ENCODE assay signal across 8 mouse cellular contexts in the genomic region with DNA sequence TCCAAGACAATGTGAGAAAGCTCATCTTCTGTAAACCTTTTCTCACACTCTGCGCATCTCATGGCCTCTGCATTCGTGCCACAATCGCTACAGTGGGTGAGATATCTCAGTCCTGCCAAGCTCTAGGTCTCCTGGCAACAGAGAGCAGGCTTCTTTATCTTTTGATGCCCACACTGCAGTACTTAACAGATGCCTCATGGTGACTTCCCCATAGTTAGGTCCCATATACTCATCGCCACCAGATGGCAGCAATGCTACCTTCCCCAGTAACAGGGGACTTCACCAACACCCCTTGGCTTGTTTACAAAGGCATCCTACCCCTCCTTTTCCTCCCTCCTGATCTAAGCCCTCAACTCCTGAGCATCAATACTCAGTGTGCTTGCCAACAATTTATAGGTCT.
DNase-seq lines count a peak whose midpoint lies in the region; ATAC-seq lines count a peak whose summit lies in the region.

No protein-coding gene starts in this region.

- no peak overlapping the region for H3K9ac ChIP-seq in intestine, embryonic 16.5 days (ENCODE audit: low read depth, low read length)
- H3K9ac ChIP-seq in midbrain, embryonic 12.5 days (replicated peaks): no peak overlapping the region

- H3K27me3 ChIP-seq in intestine, embryonic 16.5 days (replicated peaks; ENCODE audit: control insufficient read depth, insufficient read depth, low read length): no peaks in the 10 kb centered on the region
- no peaks in the 10 kb centered on the region for H3K27me3 ChIP-seq in midbrain, embryonic 12.5 days

- H3K4me2 ChIP-seq in intestine, embryonic 16.5 days (ENCODE audit: low read depth, low read length): no peak overlapping the region
- H3K4me2 ChIP-seq in midbrain, embryonic 12.5 days (replicated peaks): no peak overlapping the region

- H3K36me3 ChIP-seq in intestine, embryonic 16.5 days (ENCODE audit: control insufficient read depth, insufficient read depth, low read length): no peaks in the 10 kb centered on the region
- H3K36me3 ChIP-seq in midbrain, embryonic 12.5 days: no peaks in the 10 kb centered on the region

- WGBS in intestine, embryonic 16.5 days: 23% methylated on average over 4 of the region's 4 CpGs
- 26% methylated on average over 4 of the region's 4 CpGs for WGBS in midbrain, embryonic 12.5 days

- H3K4me3 ChIP-seq in intestine, embryonic 16.5 days (ENCODE audit: low read length): no peak overlapping the region
- H3K4me3 ChIP-seq in midbrain, embryonic 12.5 days: no peak overlapping the region

- H3K4me1 ChIP-seq in intestine, embryonic 16.5 days (ENCODE audit: control insufficient read depth, insufficient read depth, low read length): no peaks in the 10 kb centered on the region
- no peaks in the 10 kb centered on the region for H3K4me1 ChIP-seq in midbrain, embryonic 12.5 days

- peak; percentile 67 for ATAC-seq in frontal cortex, adult (ENCODE audit: low TSS enrichment)
- ATAC-seq in intestine, embryonic 16.5 days: peak; percentile 55; the same call in 1 of the 2 replicates
- peak; percentile 75 for ATAC-seq in midbrain, embryonic 12.5 days (ENCODE audit: low FRiP score, low read depth)

- H3K9me3 ChIP-seq in intestine, embryonic 16.5 days (ENCODE audit: control insufficient read depth, low read length): no peaks in the 10 kb centered on the region
- H3K9me3 ChIP-seq in midbrain, embryonic 12.5 days: no peaks in the 10 kb centered on the region

- no peak overlapping the region for H3K27ac ChIP-seq in intestine, embryonic 16.5 days (ENCODE audit: low read length)
- no peak overlapping the region for H3K27ac ChIP-seq in midbrain, embryonic 12.5 days (replicated peaks)

- DNase-seq in left cerebral cortex, adult 18-20 months (ENCODE audit: low spot score in 2 of 2): peak; percentile 20 to 41
- no peak for DNase-seq in left cerebral cortex, adult 11 months (ENCODE audit: low spot score)
- DNase-seq in c-Kit-positive CD71-negative TER-119-negative erythroid progenitor cells, embryonic 14.5 days (ENCODE audit: low read depth): peak; percentile 53
- DNase-seq in left cerebral cortex, postnatal 36 days (ENCODE audit: low spot score in 2 of 2): peak; percentile 4 to 24
- peak; percentile 79 for DNase-seq in testis, postnatal 10 days (ENCODE audit: low spot score)

- intact Hi-C loops in left cerebral cortex, postnatal 36 days (cut with DNase I): no loop called here
